Mouse (Mus musculus) limb, embryonic 11.5 days (tissue): Measurements from ENCODE around the gene Plk2. TPM values are rescaled to one million over a fixed set of nuclear protein-coding genes. Genes with fewer than 3 reads are reported as not detected.
"Not testable (repeated sequence)": the region's sequence is repeated elsewhere in the genome, so short reads cannot be mapped to it uniquely, and the experiment has no call there.

ENCODE experiments used
- ATAC-seq: fragments of 200-750 bp; cut with Nextera tagmentation; 2 replicates; pipeline ENCODE4 v1.8.0; 2017; ENCODE audit warnings: low read depth; ENCODE audit not compliant: insufficient number of reproducible peaks, low FRiP score, low TSS enrichment
- DNase-seq: peaks from one replicate; pipeline ENCODE4 v3.0.0-alpha.2; 2015; ENCODE audit warnings: low spot score
- H3K27ac ChIP-seq: fragments of 300-500 bp; sonication (generic); replicated peaks from 2 replicates; pipeline ENCODE4 v1.5.1; 2014; ENCODE audit warnings: low read depth, mild to moderate bottlenecking, low read length
- H3K27me3 ChIP-seq: fragments of 300-500 bp; sonication (generic); 2 replicates; pipeline ENCODE4 v1.6.1; 2014; ENCODE audit warnings: mild to moderate bottlenecking, low read length, mixed read lengths; ENCODE audit not compliant: control insufficient read depth, insufficient read depth
- H3K36me3 ChIP-seq: fragments of 300-500 bp; sonication (generic); 2 replicates; pipeline ENCODE4 v1.6.1; 2014; ENCODE audit warnings: mild to moderate bottlenecking, low read length, moderate library complexity, mixed read lengths; ENCODE audit not compliant: control insufficient read depth, insufficient read depth
- H3K4me1 ChIP-seq: fragments of 300-500 bp; sonication (generic); 2 replicates; pipeline ENCODE4 v1.6.1; 2014; ENCODE audit warnings: low read length, mixed read lengths; ENCODE audit not compliant: control insufficient read depth, insufficient read depth
- H3K4me2 ChIP-seq: fragments of 300-500 bp; sonication (generic); 2 replicates; pipeline ENCODE4 v1.6.1; 2014; ENCODE audit warnings: low read depth, mild to moderate bottlenecking, moderate library complexity; ENCODE audit not compliant: severe bottlenecking
- H3K4me3 ChIP-seq: fragments of 300-500 bp; sonication (generic); 2 replicates; pipeline ENCODE4 v1.5.1; 2014; ENCODE audit warnings: low read depth, low read length
- H3K9ac ChIP-seq: fragments of 300-500 bp; sonication (generic); 2 replicates; pipeline ENCODE4 v1.6.1; 2014; ENCODE audit warnings: mild to moderate bottlenecking, low read length
- H3K9me3 ChIP-seq: fragments of 300-500 bp; sonication (generic); 2 replicates; pipeline ENCODE4 v1.6.1; 2016; ENCODE audit warnings: low read length; ENCODE audit not compliant: control insufficient read depth
- WGBS: fragments of 180-500 bp; shearing (Covaris S2); extraction: QIAGEN DNeasy Blood & Tissue Kit; methylation state at CpG from one replicate; pipeline ENCODE4 v1.1.7; 2014; 5-methylcytosine and 5-hydroxymethylcytosine counted together
- polyA plus RNA-seq: library from polyadenylated mRNA; unstranded; fragments of >200 nt; fragmentation: Nextera tagmentation; extraction: Ambion mirVana; gene quantifications from 2 replicates; pipeline ENCODE4 v1.2.1, GENCODE M21; 2014

The Plk2 gene
- polyA plus RNA-seq, 1 experiment from 2014 or later, result 86.6 TPM

DNA sequence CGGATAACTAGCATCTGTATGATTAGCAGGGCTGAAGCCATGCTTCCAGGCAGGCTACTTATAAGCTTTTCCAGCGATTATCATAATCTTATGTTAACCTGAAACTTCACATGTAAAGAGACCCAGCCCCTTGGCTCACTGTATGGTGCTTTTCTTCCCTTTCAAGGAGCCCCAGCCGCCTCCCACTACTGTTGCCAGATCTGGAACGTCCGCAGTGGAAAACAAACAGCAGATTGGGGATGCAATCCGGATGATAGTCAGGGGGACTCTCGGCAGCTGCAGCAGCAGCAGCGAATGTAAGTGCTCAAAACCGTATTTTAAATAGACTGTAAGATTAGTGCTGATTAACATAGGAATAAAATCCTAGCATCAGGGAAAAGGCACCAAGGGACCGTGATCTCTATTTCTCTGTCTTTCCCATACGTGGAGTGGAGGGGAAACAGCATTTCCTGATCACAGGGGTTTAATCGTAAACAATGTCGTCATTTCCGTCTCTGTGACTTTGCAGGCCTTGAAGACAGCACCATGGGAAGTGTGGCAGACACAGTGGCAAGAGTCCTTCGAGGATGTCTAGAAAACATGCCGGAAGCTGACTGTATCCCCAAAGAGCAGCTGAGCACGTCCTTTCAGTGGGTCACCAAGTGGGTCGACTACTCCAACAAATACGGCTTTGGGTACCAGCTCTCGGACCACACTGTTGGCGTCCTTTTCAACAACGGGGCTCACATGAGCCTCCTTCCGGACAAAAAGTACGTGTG, 3.8 kb downstream of the Plk2 start:
- H3K9me3 ChIP-seq, result no peaks in the 10 kb centered on the region
- H3K4me1 ChIP-seq, result no peaks in the 10 kb centered on the region; the same call in 1 of the 2 replicates
- no peak overlapping the region for H3K27ac ChIP-seq
- peaks cover 18% of the 10 kb centered on the region for H3K36me3 ChIP-seq
- 78% methylated on average over 24 of the region's 24 CpGs for WGBS
- no peak overlapping the region for H3K4me3 ChIP-seq
- no peaks in the 10 kb centered on the region for H3K27me3 ChIP-seq
- ATAC-seq (no peak), DNase-seq (no peak)
- no peak overlapping the region for H3K4me2 ChIP-seq
- H3K9ac ChIP-seq, result no peak overlapping the region

DNA sequence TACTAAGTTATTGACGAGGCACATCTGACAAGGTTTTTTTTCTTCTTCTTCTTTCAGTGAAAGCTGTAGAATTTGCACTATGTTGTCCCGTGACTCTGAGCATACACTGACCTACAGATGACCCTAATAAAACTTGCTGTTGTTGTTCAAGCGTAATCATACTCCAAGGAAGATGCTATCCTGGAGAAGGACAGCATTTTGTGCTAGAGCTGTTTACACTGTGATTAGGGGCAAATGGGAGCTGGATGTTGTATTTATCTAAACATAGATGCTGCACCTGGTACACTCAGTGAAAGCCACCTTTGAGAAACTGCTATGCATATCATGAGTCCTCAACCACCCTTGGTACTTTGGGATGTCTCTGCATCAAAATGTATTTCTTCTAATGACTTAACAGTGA, 6.6 kb downstream of the Plk2 start:
- peaks cover 18% of the 10 kb centered on the region for H3K36me3 ChIP-seq
- 64% methylated on average over 3 of the region's 3 CpGs for WGBS

DNA sequence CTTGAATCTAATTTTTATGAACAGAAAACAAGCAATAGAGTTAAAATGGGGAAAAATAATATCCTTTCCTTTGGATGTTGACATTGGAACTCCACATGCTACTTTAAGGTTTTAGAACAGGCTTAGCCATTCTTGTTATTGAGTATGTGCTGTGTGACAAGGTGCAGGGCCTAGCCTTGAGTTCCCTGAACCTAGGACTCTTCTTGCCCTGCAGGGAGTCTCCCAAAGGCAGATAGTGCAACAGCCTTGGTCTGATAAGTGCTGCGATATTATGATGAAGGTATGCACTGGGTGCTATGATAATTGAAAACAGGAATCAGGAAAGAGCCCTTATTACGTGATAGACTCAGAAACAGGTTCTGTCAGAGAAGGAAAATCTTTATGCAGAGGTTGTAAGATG, 7.0 kb downstream of the Plk2 start:
- Histone ChIP-seq H3K27ac (no peak overlapping the region), H3K4me2 (no peak overlapping the region), H3K4me3 (no peak overlapping the region), H3K36me3 (peaks cover 18% of the 10 kb centered on the region), H3K4me1 (no peaks in the 10 kb centered on the region; the same call in 1 of the 2 replicates), H3K9me3 (no peaks in the 10 kb centered on the region), H3K9ac (no peak overlapping the region), H3K27me3 (no peaks in the 10 kb centered on the region)
- DNase-seq, result no peak
- no peak for ATAC-seq
- 86% methylated on average over 2 of the region's 2 CpGs for WGBS

More for the DNA sequence above, 6.6 kb downstream of the Plk2 start:
- DNase-seq (no peak), ATAC-seq (no peak)
- H3K4me1 ChIP-seq, result no peaks in the 10 kb centered on the region; the same call in 1 of the 2 replicates
- no peaks in the 10 kb centered on the region for H3K27me3 ChIP-seq
- H3K9ac ChIP-seq, result no peak overlapping the region
- no peak overlapping the region for H3K27ac ChIP-seq
- H3K9me3 ChIP-seq, result no peaks in the 10 kb centered on the region
- H3K4me2 ChIP-seq, result no peak overlapping the region
- H3K4me3 ChIP-seq, result no peak overlapping the region

DNA sequence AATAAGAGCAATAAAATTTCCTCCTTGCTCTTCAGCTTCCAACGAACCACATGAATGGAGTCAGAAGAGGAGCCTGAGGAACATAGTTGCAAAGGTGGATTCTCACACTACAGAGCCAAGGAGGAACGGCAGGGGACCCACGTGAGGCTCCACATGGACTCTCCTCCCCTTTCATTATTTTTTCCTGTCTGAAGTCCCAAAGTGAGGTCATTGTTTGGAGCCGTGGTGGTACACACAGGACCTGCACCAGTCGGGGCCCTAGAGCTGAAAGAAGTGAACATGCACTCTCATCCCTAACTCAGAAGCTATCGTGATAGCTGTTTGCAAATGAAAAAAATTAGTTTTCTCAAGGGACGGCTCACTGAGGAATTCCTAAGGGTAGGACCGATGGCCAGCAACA, 9.2 kb downstream of the Plk2 start:
- Histone ChIP-seq H3K9me3 (no peaks in the 10 kb centered on the region), H3K4me2 (no peak overlapping the region), H3K9ac (no peak overlapping the region), H3K4me3 (no peak overlapping the region), H3K36me3 (peaks cover 11% of the 10 kb centered on the region), H3K27me3 (no peaks in the 10 kb centered on the region), H3K27ac (no peak overlapping the region), H3K4me1 (no peaks in the 10 kb centered on the region; the same call in 1 of the 2 replicates)
- DNase-seq (no peak), ATAC-seq (no peak)
- WGBS, result 83% methylated on average over 8 of the region's 8 CpGs

DNA sequence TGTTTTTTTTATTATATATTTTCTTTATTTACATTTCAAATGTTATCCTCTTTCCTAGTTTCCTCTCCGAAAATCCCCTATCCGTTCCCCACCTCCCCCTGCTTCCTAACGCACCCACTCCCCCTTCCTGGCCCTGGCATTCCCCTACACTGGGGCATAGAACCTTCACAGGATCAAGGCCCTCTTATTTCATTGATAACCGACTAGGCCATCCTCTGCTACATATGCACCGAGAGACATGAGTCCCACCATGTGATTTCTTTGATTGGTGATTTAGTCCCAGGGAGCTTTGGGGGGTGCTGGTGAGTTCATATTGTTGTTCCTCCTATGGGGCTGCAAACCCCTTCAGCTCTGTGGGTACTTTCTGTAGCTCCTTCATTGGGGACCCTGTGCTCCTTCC, 9.8 kb downstream of the Plk2 start:
- not testable (repeated sequence) for H3K27ac ChIP-seq, H3K4me2 ChIP-seq, H3K36me3 ChIP-seq, H3K4me1 ChIP-seq, H3K9ac ChIP-seq, H3K9me3 ChIP-seq, H3K4me3 ChIP-seq, ATAC-seq, H3K27me3 ChIP-seq, DNase-seq
- WGBS, result 89% methylated on average over 5 of the region's 5 CpGs

DNA sequence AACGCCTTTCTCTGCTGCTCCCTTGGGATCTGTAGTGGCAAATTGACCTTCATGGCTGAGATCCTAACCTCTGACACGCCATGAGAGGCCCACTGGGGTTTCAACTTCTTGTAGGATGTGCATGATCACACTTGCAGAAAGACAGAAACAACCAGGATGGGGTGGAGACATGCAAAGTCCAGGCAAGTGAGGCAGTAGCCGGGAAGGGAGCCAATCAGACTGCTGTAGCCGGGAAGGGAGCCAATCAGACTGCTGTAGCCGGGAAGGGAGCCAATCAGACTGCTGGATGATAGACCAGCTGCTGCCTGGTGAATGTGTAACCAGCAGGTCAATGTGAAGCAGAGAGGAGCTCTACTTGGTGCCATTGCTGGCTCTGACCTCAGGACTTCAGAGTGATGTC, 11.3 kb downstream of the Plk2 start:
- WGBS, result 88% methylated on average over 5 of the region's 5 CpGs
- H3K36me3 ChIP-seq, result no peaks in the 10 kb centered on the region; the same call in 1 of the 2 replicates
- no peak overlapping the region for H3K4me3 ChIP-seq
- no peak overlapping the region for H3K9ac ChIP-seq
- no peaks in the 10 kb centered on the region for H3K27me3 ChIP-seq
- no peaks in the 10 kb centered on the region for H3K4me1 ChIP-seq
- no peak overlapping the region for H3K4me2 ChIP-seq
- no peaks in the 10 kb centered on the region for H3K9me3 ChIP-seq
- no peak overlapping the region for H3K27ac ChIP-seq
- no peak for DNase-seq
- no peak for ATAC-seq

DNA sequence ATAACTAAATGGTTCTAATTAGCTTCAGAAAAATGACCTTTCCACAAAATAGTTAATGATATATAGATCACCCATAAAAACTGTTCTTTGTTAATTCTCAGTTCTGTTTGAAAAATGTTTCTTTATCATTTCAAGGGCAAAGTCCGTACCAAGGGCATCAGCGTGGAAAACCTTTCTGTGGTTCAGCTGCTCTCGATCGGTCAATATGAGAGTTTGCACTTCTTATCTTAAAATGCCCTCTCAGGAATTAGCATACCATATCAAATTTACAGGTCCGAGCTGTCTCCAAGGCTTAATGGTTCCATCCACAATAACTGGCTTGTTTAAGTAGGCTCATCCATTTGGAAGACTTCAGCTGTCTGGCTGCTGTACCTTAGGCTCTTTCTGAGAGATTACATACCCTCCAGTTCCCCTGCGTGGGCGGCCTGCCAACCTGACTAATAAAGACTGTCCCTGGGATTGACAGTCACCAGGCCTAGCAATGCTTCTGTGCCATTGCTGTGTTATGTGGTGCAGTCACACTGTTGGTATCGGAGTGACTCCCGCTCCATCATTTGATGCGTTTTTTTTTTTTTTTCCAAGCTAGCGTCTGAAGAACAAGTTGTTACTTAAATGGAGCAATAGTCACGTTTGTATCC, 17.8 kb downstream of the Plk2 start:
- ATAC-seq (no peak), DNase-seq (no peak)
- 92% methylated on average over 12 of the region's 12 CpGs for WGBS
- Histone ChIP-seq H3K4me3 (no peak overlapping the region), H3K27ac (no peak overlapping the region), H3K36me3 (no peaks in the 10 kb centered on the region), H3K9me3 (no peaks in the 10 kb centered on the region), H3K9ac (no peak overlapping the region), H3K4me2 (no peak overlapping the region), H3K27me3 (no peaks in the 10 kb centered on the region), H3K4me1 (no peaks in the 10 kb centered on the region)

DNA sequence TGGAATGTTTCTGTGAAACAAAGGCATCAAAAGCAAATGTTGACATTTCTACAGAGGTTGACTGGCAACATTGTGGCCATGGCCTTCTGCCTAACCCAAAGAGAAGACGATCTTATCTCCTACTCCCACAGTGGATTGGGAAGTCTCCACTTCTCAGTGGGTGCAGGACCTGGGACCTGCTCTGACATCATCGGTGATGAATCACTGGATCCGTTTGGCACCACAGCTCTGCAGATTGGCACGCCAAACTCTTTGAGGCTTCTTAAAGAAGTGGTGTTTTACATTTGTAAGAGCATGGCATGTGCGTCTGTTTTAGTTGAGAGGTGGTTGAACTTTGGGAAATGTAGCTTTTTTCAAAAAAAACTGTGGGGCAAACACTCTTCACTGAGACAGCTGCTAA, 23.8 kb downstream of the Plk2 start:
- Histone ChIP-seq H3K36me3 (no peaks in the 10 kb centered on the region), H3K4me2 (no peak overlapping the region), H3K4me1 (no peaks in the 10 kb centered on the region), H3K27me3 (no peaks in the 10 kb centered on the region), H3K9me3 (no peaks in the 10 kb centered on the region), H3K27ac (no peak overlapping the region), H3K9ac (no peak overlapping the region), H3K4me3 (no peak overlapping the region)
- DNase-seq (no peak), ATAC-seq (no peak)
- WGBS, result 83% methylated on average over 5 of the region's 5 CpGs
